Mouse (Mus musculus) lung, embryonic 14.5 days (tissue): ENCODE results near the gene Marveld3. TPM values are rescaled to one million over a fixed set of nuclear protein-coding genes. Genes with fewer than 3 reads are reported as not detected.

Experiments used
- ATAC-seq: fragments of 200-750 bp; cut with Nextera tagmentation; 2 replicates; pipeline ENCODE4 v1.8.0; 2017; ENCODE audit warnings: mild to moderate bottlenecking, moderate TSS enrichment, moderate library complexity; ENCODE audit not compliant: insufficient read depth
- DNase-seq: peaks from one replicate; pipeline ENCODE4 v3.0.0-alpha.2; 2015
- H3K27ac ChIP-seq: fragments of 300-500 bp; sonication (generic); 2 replicates; pipeline ENCODE4 v1.5.1; 2014; ENCODE audit warnings: low read depth, mild to moderate bottlenecking, moderate library complexity
- H3K27me3 ChIP-seq: fragments of 300-500 bp; sonication (generic); 2 replicates; pipeline ENCODE4 v1.6.1; 2014; ENCODE audit warnings: low read length, control low read depth; ENCODE audit not compliant: insufficient read depth
- H3K36me3 ChIP-seq: fragments of 300-500 bp; sonication (generic); 2 replicates; pipeline ENCODE4 v1.6.1; 2014; ENCODE audit warnings: control low read depth; ENCODE audit not compliant: insufficient read depth
- H3K4me1 ChIP-seq: fragments of 300-500 bp; sonication (generic); 2 replicates; pipeline ENCODE4 v1.6.1; 2014; ENCODE audit warnings: antibody characterized with exemption, control low read depth; ENCODE audit not compliant: insufficient read depth
- H3K4me2 ChIP-seq: fragments of 300-500 bp; sonication (generic); 2 replicates; pipeline ENCODE4 v1.6.1; 2014; ENCODE audit warnings: mild to moderate bottlenecking
- H3K4me3 ChIP-seq: fragments of 300-500 bp; sonication (generic); 2 replicates; pipeline ENCODE4 v1.5.1; 2014; ENCODE audit warnings: low read depth, low read length
- H3K9ac ChIP-seq: fragments of 300-500 bp; sonication (generic); 2 replicates; pipeline ENCODE4 v1.6.1; 2014
- H3K9me3 ChIP-seq: fragments of 300-500 bp; sonication (generic); 2 replicates; pipeline ENCODE4 v1.6.1; 2016; ENCODE audit warnings: low read depth, low read length, control low read depth
- CTCF ChIP-seq: IDR thresholded peaks from 2 replicates; pipeline ENCODE4 v1.5.1; 2016; ENCODE audit warnings: antibody characterized with exemption, low read depth
- WGBS: fragments of 180-500 bp; shearing (Covaris S2); extraction: QIAGEN DNeasy Blood & Tissue Kit; methylation state at CpG from one replicate; pipeline ENCODE4 v1.1.7; 2014; 5-methylcytosine and 5-hydroxymethylcytosine counted together
- polyA plus RNA-seq: library from polyadenylated mRNA; unstranded; fragments of >200 nt; fragmentation: Nextera tagmentation; extraction: Ambion mirVana; gene quantifications from 2 replicates; pipeline ENCODE4 v1.2.1, GENCODE M21; 2014

The Marveld3 gene
- polyA plus RNA-seq, 1 experiment from 2014 or later: 6.3 TPM

DNA sequence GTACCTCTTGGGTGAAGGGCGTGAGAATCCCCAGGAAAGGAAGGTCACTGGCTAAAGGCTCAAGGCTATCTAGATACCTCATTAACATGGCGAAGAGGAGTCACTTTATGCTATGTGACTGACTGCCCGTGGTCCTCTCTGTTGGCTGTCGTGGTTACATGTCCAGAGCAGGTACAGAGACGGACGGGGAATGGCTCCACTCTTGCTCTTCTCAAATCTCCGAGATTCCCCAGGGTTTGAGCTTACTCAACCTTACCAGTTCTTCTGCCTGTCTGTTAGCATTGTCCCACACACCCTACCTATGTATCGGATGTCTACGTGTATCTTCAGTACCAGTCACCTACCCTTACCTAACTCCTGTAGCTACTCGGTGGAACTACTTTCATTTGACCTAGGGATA is 38.0 kb upstream of the Marveld3 start:
- H3K9me3 ChIP-seq: no peaks in the 10 kb centered on the region
- ATAC-seq (no peak), DNase-seq (no peak)
- H3K4me1 ChIP-seq: no peaks in the 10 kb centered on the region
- H3K4me3 ChIP-seq: no peak overlapping the region
- H3K36me3 ChIP-seq: no peaks in the 10 kb centered on the region
- no peak overlapping the region for H3K9ac ChIP-seq
- 77% methylated on average over 10 of the region's 10 CpGs for WGBS
- no peak for TF ChIP-seq CTCF
- no peak overlapping the region for H3K4me2 ChIP-seq
- no peaks in the 10 kb centered on the region for H3K27me3 ChIP-seq
- H3K27ac ChIP-seq: no peak overlapping the region

DNA sequence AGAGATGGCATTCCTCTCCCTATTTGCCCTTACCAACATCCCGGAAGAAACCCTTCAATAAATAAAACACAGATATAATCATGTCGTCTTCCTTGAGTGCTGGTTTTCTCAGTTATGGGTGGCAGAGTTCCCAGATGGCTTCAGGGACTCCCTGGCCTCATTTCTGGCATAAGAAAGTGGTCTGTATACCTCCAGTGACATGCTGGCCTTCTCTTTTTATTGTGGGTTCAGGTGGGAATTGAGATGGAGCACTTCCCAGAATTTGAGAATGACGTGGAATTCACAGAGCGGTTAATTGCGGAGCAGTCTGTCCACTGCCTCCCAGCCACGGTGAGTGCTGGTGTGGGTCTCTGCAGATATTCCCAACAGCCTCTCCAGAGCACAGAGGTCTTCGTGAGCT is 36.1 kb upstream of the Marveld3 start:
- ATAC-seq (no peak), DNase-seq (no peak)
- no peak overlapping the region for H3K9ac ChIP-seq
- no peak overlapping the region for H3K27ac ChIP-seq
- H3K27me3 ChIP-seq: no peaks in the 10 kb centered on the region
- WGBS: 73% methylated on average over 7 of the region's 7 CpGs
- no peaks in the 10 kb centered on the region for H3K36me3 ChIP-seq
- no peak overlapping the region for H3K4me2 ChIP-seq
- no peaks in the 10 kb centered on the region for H3K4me1 ChIP-seq
- H3K9me3 ChIP-seq: no peaks in the 10 kb centered on the region
- H3K4me3 ChIP-seq: no peak overlapping the region
- no peak for TF ChIP-seq CTCF

DNA sequence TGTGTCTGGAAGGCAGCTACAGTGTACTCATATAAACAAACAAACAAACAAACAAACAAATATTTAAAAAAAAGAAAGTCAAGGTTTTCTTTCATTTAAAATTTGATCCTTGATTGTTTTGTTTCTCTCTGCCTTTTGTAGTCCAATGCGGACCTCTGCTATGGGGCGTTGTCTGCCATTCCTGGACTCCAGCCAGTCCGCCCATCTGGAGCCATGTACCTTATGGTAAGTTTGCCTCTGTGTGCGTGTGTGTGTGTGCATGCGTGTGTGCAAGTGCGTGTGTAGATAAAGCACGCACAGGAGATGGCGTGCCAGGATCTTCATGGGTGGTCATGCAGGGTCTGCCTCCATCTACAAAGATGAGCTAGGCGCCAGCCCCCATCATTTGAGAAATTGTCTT is 35.4 kb upstream of the Marveld3 start:
- no peaks in the 10 kb centered on the region for H3K4me1 ChIP-seq
- no peak overlapping the region for H3K4me2 ChIP-seq
- H3K27me3 ChIP-seq: no peaks in the 10 kb centered on the region
- no peak for DNase-seq
- no peaks in the 10 kb centered on the region for H3K36me3 ChIP-seq
- ATAC-seq: no peak
- H3K27ac ChIP-seq: no peak overlapping the region
- no peak overlapping the region for H3K4me3 ChIP-seq
- H3K9ac ChIP-seq: no peak overlapping the region
- 88% methylated on average over 9 of the region's 9 CpGs for WGBS
- no peak for TF ChIP-seq CTCF
- no peaks in the 10 kb centered on the region for H3K9me3 ChIP-seq

DNA sequence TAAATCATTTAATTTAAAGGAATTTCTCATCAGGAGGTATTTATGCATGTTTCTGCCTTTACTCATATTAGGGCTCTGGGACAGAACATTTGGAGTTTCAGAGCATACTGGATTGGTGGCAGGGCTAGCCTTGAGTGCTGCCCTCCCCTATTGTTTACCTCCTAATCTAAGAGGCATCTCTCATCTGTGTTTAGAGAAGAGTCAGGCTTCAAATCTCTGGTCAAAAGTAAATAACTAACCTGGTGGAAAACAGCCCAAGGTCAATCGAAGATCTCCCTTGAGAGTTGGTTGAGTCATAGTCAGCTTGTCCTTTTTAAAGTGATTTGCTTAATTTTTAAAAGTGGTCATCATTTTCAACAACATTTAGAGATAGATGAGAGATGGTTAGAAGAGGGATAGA is 30.9 kb upstream of the Marveld3 start:
- ATAC-seq (no peak), DNase-seq (no peak)
- TF ChIP-seq CTCF: no peak
- Histone ChIP-seq H3K36me3 (no peaks in the 10 kb centered on the region), H3K27me3 (no peaks in the 10 kb centered on the region), H3K4me3 (no peak overlapping the region), H3K4me1 (no peaks in the 10 kb centered on the region), H3K4me2 (no peak overlapping the region), H3K9ac (no peak overlapping the region), H3K9me3 (no peaks in the 10 kb centered on the region), H3K27ac (no peak overlapping the region)
- 65% methylated on average over 1 of the region's 1 CpGs for WGBS

DNA sequence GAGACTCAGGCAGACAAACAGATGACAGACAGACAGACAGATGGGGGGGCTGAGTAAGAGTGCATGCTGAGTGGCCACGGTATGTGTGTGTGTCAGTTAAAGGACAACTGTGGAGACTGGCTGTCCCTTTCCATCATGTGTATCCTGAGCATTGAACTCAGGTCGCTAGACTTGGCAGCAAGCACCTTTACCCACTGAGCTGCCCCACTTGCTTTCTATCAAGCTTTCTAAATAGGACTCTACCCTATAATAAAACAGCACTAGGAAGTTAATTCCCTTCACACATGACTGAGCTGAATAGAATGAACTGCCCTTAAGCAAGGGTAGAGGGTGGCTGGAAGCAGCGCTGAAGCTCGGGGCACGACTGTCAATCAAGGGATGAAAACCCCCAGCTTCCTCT is 30.2 kb upstream of the Marveld3 start:
- 75% methylated on average over 5 of the region's 5 CpGs for WGBS
- no peak for TF ChIP-seq CTCF
- Histone ChIP-seq H3K9me3 (no peaks in the 10 kb centered on the region), H3K27ac (no peak overlapping the region), H3K9ac (no peak overlapping the region), H3K4me2 (no peak overlapping the region), H3K4me3 (no peak overlapping the region), H3K4me1 (no peaks in the 10 kb centered on the region), H3K36me3 (no peaks in the 10 kb centered on the region), H3K27me3 (no peaks in the 10 kb centered on the region)
- no peak for ATAC-seq
- DNase-seq: no peak

DNA sequence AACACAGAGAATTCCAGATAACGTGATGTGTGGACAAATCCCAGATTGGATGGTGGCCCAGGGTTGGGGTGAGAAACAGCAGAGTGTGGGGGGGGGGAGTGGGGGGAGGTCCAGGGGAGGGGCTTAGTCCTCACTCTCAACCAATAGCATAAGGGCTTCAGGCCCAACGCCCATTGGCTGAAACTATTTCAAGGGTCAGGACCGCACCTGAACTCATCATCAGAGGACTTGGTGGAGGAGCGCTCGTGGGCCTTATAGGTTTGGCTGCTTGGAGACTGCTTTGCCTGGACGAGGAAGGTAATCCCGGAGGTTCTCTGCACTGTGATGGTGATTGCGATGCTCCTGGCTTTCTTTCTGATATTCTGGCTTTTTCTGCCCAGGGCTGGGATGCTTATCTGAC is 28.2 kb upstream of the Marveld3 start, which contains the start of gene Tat:
Gene Tat (plus strand): TSS at position 214 of the 400 bp plus-strand sequence.
- H3K36me3 ChIP-seq: no peaks in the 10 kb centered on the region

DNA sequence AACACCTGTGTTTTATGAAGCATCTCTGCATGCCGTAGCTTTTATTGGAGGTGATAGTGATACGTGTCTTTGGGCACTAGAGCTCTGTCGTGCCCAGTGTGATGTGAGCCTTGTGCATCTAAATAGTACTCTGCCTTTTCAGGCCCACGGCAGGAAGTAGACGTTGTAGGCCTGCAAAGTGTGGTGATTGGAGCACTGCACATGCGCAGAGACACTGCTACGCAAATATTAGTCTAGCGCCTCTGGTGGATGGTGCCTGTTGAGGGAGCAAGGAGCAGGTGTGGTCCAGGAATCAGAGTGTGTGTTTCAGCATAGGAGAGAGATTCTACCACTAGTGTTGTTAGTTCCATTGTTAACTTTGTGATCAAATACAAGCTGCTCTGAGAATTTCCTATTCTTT is 27.1 kb upstream of the Marveld3 start:
- no peak overlapping the region for H3K4me2 ChIP-seq

More for the DNA sequence above, 28.2 kb upstream of the Marveld3 start, which contains the start of gene Tat:
- Histone ChIP-seq H3K4me1 (no peaks in the 10 kb centered on the region), H3K27me3 (no peaks in the 10 kb centered on the region), H3K4me3 (no peak within 1 kb of the TSS), H3K4me2 (no peak within 1 kb of the TSS), H3K27ac (no peak within 1 kb of the TSS), H3K9me3 (no peaks in the 10 kb centered on the region), H3K9ac (no peak within 1 kb of the TSS)
- no peak for TF ChIP-seq CTCF
- WGBS: 76% methylated on average over 8 of the region's 8 CpGs
- ATAC-seq (no peak), DNase-seq (no peak)

DNA sequence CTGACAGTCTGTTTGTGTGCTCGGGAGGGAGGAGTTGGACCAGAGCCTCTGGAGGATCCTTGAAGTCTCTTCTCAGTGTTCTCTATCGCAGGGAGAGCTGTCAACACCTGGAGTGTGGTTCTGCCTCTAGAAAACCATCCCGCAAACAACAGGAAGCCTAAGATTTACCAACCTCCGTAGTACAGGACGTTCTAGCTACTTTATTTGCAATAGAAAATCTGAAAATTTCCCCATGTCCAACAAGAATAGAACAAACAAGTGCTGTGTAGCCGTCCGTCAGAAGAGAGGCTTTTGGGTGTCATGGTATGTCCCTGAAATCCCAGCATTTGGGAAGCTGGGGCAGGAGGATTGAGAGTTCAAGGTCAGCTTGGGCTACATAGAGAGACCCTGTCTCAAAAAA is 25.8 kb upstream of the Marveld3 start:
- H3K27me3 ChIP-seq: no peaks in the 10 kb centered on the region
- WGBS: 63% methylated on average over 7 of the region's 7 CpGs

More for the DNA sequence above, 27.1 kb upstream of the Marveld3 start:
- Histone ChIP-seq H3K27me3 (no peaks in the 10 kb centered on the region), H3K9me3 (no peaks in the 10 kb centered on the region), H3K27ac (no peak overlapping the region), H3K36me3 (no peaks in the 10 kb centered on the region), H3K4me1 (no peaks in the 10 kb centered on the region), H3K4me3 (no peak overlapping the region), H3K9ac (no peak overlapping the region)
- 83% methylated on average over 8 of the region's 8 CpGs for WGBS
- DNase-seq: no peak
- TF ChIP-seq CTCF: no peak
- ATAC-seq: no peak

More for the DNA sequence above, 25.8 kb upstream of the Marveld3 start:
- no peak overlapping the region for H3K4me3 ChIP-seq
- TF ChIP-seq CTCF: no peak
- H3K27ac ChIP-seq: no peak overlapping the region
- H3K9ac ChIP-seq: no peak overlapping the region
- H3K4me1 ChIP-seq: no peaks in the 10 kb centered on the region
- no peak overlapping the region for H3K4me2 ChIP-seq
- H3K36me3 ChIP-seq: no peaks in the 10 kb centered on the region
- H3K9me3 ChIP-seq: no peaks in the 10 kb centered on the region
- ATAC-seq (no peak), DNase-seq (no peak)
